In the genomic region with DNA sequence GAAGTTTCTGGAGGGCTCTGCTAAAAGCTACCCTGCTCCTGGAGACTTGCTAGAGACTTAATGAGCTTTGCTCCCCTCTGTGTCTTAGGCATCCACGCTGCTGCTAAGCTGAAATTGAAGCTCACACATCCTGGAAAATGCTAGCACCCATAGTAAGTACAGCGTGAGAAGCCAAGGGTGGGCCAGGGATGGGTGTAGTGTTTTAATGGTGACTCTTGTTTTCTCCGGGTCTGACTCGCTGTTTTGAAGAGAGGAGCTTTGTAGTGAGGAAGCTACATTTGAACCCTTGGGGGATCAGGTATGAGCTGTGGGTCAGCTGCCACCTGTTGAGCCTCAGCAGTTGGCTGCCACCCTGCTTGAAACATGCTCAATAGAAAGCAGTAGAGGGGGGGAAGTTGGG, we compare ENCODE assay signal across 8 mouse cellular contexts. TPM values are rescaled to one million over a fixed set of nuclear protein-coding genes. Genes with fewer than 3 reads are reported as not detected.
DNase-seq lines count a peak whose midpoint lies in the region; ATAC-seq and TF ChIP-seq lines count a peak whose summit lies in the region.

No protein-coding gene starts in this region.

- no peaks in the 10 kb centered on the region for H3K9me3 ChIP-seq in forebrain, embryonic 10.5 days
- H3K9me3 ChIP-seq in limb, embryonic 13.5 days, result no peaks in the 10 kb centered on the region

- H3K4me1 ChIP-seq in spleen, adult 2 months (ENCODE audit: control insufficient read depth, insufficient read depth, insufficient read length), result peaks cover 10% of the 10 kb centered on the region; the same call in 1 of the 2 replicates
- H3K4me1 ChIP-seq in forebrain, embryonic 10.5 days, result peaks cover 22% of the 10 kb centered on the region
- H3K4me1 ChIP-seq in limb, embryonic 13.5 days, result peaks cover 19% of the 10 kb centered on the region
- peaks cover 6% of the 10 kb centered on the region for H3K4me1 ChIP-seq in olfactory bulb, adult 2 months (ENCODE audit: control insufficient read depth, insufficient read depth, low read length)

- H3K27ac ChIP-seq in spleen, adult 2 months (ENCODE audit: insufficient read depth, low read length), result peak overlapping the region; percentile 71
- H3K27ac ChIP-seq in forebrain, embryonic 10.5 days, result peak overlapping the region; percentile 77
- no peak overlapping the region for H3K27ac ChIP-seq in limb, embryonic 13.5 days
- H3K27ac ChIP-seq in olfactory bulb, adult 2 months (ENCODE audit: insufficient read depth, low read depth, low read length), result peak overlapping the region; percentile 23; the same call in 1 of the 2 replicates

- 4% methylated on average over 4 of the region's 4 CpGs for WGBS in spleen, adult 2 months
- 6% methylated on average over 4 of the region's 4 CpGs for WGBS in forebrain, embryonic 10.5 days
- 11% methylated on average over 4 of the region's 4 CpGs for WGBS in limb, embryonic 13.5 days
- 4% methylated on average over 4 of the region's 4 CpGs for WGBS in olfactory bulb, adult 2 months

- TF ChIP-seq POLR2A in spleen, adult 2 months (IDR thresholded peaks at IDR 0.05; ENCODE audit: low read depth, low read length), result no peak
- TF ChIP-seq POLR2A in olfactory bulb, adult 2 months (IDR thresholded peaks at IDR 0.05; ENCODE audit: insufficient read depth, low read depth, low read length), result no peak

- no peaks in the 10 kb centered on the region for H3K27me3 ChIP-seq in spleen, adult 2 months (ENCODE audit: control insufficient read depth, insufficient read depth, low read length)
- H3K27me3 ChIP-seq in forebrain, embryonic 10.5 days (ENCODE audit: poor library complexity, severe bottlenecking), result peaks cover 26% of the 10 kb centered on the region
- no peaks in the 10 kb centered on the region for H3K27me3 ChIP-seq in limb, embryonic 13.5 days

- H3K9ac ChIP-seq in limb, embryonic 13.5 days, result peak overlapping the region; percentile 65

- H3K4me3 ChIP-seq in spleen, adult 2 months (ENCODE audit: extremely low read depth, insufficient read depth, insufficient read length), result peak overlapping the region; percentile 71
- H3K4me3 ChIP-seq in forebrain, embryonic 10.5 days, result peak overlapping the region; percentile 65
- peak overlapping the region; percentile 51 for H3K4me3 ChIP-seq in limb, embryonic 13.5 days
- H3K4me3 ChIP-seq in olfactory bulb, adult 2 months (ENCODE audit: insufficient read depth, low read depth, low read length), result peak overlapping the region; percentile 35

- 0 out of 2 replicates have a peak, but pooled peaks have one; percentile 7 for ATAC-seq in limb, embryonic 13.5 days (ENCODE audit: low FRiP score, low read depth)

- DNase-seq in spleen, adult 2 months (ENCODE audit: low read depth in 1 of 2, low spot score in 2 of 2), result no peak
- no peak for DNase-seq in spleen, postnatal 4 days (ENCODE audit: low spot score in 2 of 2)
- no peak for DNase-seq in forebrain, embryonic 10.5 days (ENCODE audit: extremely low spot score, low spot score)
- no peak for DNase-seq in Muller cell, postnatal 12 days (ENCODE audit: inconsistent ontology term)
- DNase-seq in kidney, postnatal 25 days, result no peak
- DNase-seq in adrenal gland, postnatal 4 days (ENCODE audit: low spot score in 2 of 2), result no peak

- no peak for TF ChIP-seq CTCF in spleen, adult 2 months (IDR thresholded peaks at IDR 0.05; ENCODE audit: extremely low read depth, insufficient read depth, insufficient read length, insufficient replicate concordance)
- TF ChIP-seq CTCF in olfactory bulb, adult 2 months (IDR thresholded peaks at IDR 0.05; ENCODE audit: insufficient read depth, low read depth, low read length), result no peak

- no peaks in the 10 kb centered on the region for H3K36me3 ChIP-seq in spleen, adult 2 months (ENCODE audit: control insufficient read depth, insufficient read depth, low read length)
- no peaks in the 10 kb centered on the region for H3K36me3 ChIP-seq in forebrain, embryonic 10.5 days (replicated peaks)
- no peaks in the 10 kb centered on the region for H3K36me3 ChIP-seq in limb, embryonic 13.5 days

- H3K4me2 ChIP-seq in limb, embryonic 13.5 days (replicated peaks), result peak overlapping the region; percentile 81

RNA-seq across cellular contexts. Expression of gene Pla2g16, which starts 0.6 kb away (rescaled TPM):
- polyA plus RNA-seq in spleen, adult 2 months (2012; rRNA removed), result 15.2 and 17.2 TPM in 2 replicates
- 5.7 and 6.9 TPM in 2 replicates for polyA plus RNA-seq in forebrain, embryonic 10.5 days (2016; fragmentation: Nextera tagmentation; extraction: Ambion mirVana)
- 8.5 and 8.8 TPM in 2 replicates for polyA plus RNA-seq in limb, embryonic 13.5 days (2015; fragmentation: Nextera tagmentation; extraction: Ambion mirVana)
- not detected in 2 replicates for polyA plus RNA-seq in olfactory bulb, adult 2 months (2012; ENCODE audit: insufficient read depth, insufficient read length, low replicate concordance, missing spikeins)
- 10 to 100 TPM; 33.0 to 41.5 TPM for total RNA-seq in adrenal gland, postnatal 4 days (2021)

RNA-seq across cellular contexts. Expression of gene Lgals12, which starts 49.1 kb away (rescaled TPM):
- polyA plus RNA-seq in spleen, adult 2 months (2012; rRNA removed), result 0.14 and 0.35 TPM in 2 replicates
- 0.11 and 0.14 TPM in 2 replicates for polyA plus RNA-seq in forebrain, embryonic 10.5 days (2016; fragmentation: Nextera tagmentation; extraction: Ambion mirVana)
- 0.36 TPM in 2 replicates for polyA plus RNA-seq in limb, embryonic 13.5 days (2015; fragmentation: Nextera tagmentation; extraction: Ambion mirVana)
- not detected in 2 replicates for polyA plus RNA-seq in olfactory bulb, adult 2 months (2012; ENCODE audit: insufficient read depth, insufficient read length, low replicate concordance, missing spikeins)
- total RNA-seq in adrenal gland, postnatal 4 days (2021), result 10 to 100 TPM; 10.4 to 12.3 TPM

RNA-seq across cellular contexts. Expression of gene Hrasls5, which starts 54.5 kb away (rescaled TPM):
- polyA plus RNA-seq in spleen, adult 2 months (2012; rRNA removed), result not detected in 2 replicates
- not detected in 2 replicates for polyA plus RNA-seq in forebrain, embryonic 10.5 days (2016; fragmentation: Nextera tagmentation; extraction: Ambion mirVana)
- polyA plus RNA-seq in limb, embryonic 13.5 days (2015; fragmentation: Nextera tagmentation; extraction: Ambion mirVana), result 0.18 TPM in 1 of 2 replicates, not detected in the other
- polyA plus RNA-seq in olfactory bulb, adult 2 months (2012; ENCODE audit: insufficient read depth, insufficient read length, low replicate concordance, missing spikeins), result not detected in 2 replicates
- not detected for total RNA-seq in adrenal gland, postnatal 4 days (2021)
